Mouse (Mus musculus): Measurements from ENCODE around the gene Mttp.
"Not testable (repeated sequence)": the region's sequence is repeated elsewhere in the genome, so short reads cannot be mapped to it uniquely, and the experiment has no call there.

The Mttp gene

DNA sequence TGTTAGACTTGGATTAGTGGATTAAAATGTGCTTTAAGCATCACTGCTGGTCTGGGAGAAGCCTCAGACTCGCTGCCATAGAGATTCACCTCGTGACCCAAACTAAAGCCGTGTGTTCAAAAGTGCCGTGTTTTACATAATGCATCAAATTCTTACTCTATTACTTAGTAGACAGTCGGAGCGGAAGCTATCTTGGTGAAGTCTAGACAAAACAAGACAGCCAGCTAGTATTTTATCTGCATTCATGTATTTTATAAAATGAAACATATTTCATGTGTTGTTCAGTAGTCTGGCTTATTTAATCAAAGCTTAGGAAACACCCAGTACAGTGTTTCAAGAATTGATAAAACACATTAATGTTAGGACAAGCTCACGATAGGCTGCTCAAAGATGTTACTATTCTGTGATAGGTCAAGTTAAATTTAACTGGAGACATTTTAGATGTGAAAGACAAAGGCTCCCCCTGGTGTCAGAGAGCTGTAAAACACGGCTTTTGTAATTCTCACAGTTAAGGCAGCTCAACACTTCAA lies at the start of gene Mttp:
Gene Mttp, minus strand, starts transcription at position 327 of the 530 bp plus-strand sequence.
- peak; percentile 78 for DNase-seq (ENCODE audit: low spot score)

DNA sequence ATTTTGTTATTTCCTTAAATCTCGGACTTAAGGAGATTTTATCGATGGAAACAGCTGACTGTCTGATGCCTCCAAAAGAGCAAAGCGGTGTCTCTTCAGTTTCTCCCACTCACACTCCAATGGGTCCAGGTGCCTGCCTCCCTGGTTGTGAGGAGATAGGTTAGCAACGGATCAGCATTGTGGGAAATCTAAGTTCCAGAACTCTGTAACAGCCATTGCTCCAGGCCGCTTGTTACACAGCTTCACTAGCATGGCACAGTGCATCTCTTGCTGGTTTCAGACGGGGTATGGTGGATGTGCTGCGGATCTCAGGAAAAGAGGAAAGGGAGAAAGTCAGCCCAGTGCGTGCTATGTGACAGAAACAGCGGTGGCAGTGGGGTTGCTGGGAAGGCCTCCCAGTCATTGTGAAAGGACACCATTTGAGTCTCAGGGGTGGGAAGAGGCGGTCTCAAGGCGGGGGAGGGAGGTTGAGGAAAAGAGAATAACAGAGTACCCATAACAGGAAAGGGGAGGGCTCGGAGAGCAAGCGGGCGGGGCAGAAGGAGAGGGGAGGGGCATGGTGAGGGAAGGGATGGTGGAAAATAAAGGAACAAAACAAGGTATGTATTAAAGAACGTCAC lies 49.0 kb upstream of the Mttp start, which contains the start of gene 4930579F01Rik:
Gene 4930579F01Rik, minus strand, starts transcription at position 143 of the 620 bp plus-strand sequence.
- DNase-seq (ENCODE audit: low spot score) = no peak

GRCm38 (mm10) chr3:138192260-138192659 lies 47.5 kb upstream of the Mttp start:
- no peak for DNase-seq (ENCODE audit: low spot score)

GRCm38 (mm10) chr3:138185995-138186930 lies 41.5 kb upstream of the Mttp start:
- DNase-seq (ENCODE audit: low spot score) = no peak

DNA sequence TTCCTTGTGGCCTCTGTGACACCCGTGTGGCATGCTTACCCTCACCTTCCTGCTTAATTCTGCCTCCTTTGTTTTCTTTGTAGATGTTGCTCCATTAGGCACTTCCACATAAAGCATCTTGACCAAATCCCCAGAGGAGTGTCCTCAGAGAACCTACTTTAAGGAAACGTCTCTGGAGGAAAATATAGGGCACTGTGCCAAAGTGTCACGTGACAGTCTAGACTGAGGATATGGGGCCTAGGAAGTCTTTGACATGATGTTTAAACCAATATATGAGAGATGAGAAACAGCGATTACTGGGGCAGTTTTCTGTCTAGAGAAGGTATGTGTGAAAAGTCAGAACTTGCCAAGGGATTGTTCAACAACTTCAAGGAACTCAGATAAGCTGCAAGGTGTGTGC lies 40.5 kb upstream of the Mttp start:
- DNase-seq (ENCODE audit: low spot score) = peak; percentile 65

DNA sequence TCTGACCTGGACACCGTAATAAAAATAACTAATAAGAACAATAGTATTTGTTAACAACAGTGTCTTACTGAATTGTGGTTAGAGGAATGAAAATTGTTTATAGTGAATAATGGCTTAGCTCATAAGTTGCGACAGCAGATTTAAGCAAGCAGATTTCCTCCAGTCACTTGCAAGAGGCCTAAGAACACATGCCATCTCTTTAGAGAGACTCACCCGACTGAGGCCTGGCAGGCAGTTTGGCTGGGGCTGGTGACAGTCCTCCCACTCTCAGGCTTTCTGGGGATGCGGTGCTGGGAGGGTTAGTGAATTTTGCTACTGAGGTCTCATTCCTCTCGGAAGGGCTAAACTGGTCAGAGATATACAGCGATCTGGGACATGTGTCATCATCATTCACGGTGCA lies 38.6 kb upstream of the Mttp start:
- DNase-seq (ENCODE audit: low spot score) = no peak

GRCm38 (mm10) chr3:138182019-138182418 lies 37.3 kb upstream of the Mttp start:
- DNase-seq (ENCODE audit: low spot score) = no peak

DNA sequence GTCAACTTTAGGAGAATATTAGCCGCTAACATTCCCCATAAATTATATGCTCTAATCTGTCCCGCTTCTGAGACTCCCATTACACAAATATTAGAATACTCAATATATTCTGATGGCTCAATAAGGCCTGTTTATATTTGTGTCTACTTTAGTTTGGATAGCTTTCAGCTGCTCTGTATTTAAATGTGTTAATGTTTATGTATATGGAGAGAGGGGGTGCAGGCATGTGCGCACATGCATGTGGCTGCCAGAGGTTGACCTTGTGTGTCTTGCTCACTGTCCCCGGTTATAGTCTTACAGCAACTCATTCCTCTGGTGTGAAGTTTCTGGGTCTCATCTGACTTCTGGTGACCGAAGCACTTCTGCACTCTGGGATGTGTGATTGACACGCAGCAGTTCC lies 30.8 kb upstream of the Mttp start:
- DNase-seq (ENCODE audit: low spot score) = no peak

DNA sequence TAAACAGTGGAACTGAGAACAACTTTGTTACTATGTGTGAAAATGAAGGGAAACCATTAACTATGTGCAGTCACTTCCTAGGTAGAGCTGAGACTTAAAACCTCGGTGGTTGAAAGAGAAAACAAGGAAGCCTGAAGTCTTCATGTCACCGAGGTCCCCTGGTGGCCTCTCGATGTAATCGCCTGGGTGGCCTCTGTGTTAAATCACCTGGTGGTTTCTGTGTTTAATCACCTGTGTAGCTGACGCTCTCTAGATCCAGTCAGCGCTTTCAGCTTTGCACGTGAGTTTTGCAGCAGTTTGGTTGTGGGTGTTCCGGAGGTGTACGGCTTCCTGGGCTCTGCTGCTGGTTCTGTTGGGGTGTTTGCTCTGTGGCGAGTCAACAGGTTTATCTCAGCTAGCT lies 28.5 kb upstream of the Mttp start:
- DNase-seq (ENCODE audit: low spot score) = no peak

DNA sequence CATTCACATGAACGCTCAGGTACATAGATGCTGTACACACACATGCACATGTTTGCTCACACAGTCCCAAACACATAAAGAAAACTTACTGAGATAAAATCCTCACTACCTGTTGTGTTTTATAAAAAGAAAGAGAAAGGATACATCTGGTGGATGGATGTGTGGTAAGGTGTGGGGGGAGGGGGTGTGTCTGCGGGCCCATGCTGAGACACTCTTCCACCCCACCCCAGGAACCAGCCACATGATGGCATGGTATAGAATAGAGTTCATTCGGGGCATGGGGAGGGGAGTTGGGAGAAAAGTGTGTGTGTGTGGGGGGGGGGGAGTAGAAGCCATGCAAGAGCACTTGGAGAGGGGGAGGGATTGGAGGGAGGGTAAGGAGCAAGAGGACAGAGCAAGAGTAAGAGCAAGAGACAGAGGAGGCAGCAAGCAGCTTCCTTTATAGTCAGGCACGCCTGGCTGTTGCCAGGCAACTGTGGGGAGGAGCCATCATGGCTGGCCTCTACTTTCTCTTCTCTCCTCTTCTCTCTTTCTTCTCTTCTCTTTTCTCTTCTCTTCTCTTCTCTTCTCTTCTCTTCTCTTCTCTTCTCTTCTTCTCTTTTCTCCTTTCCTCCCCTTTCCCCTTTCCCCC lies 17.9 kb upstream of the Mttp start:
- no peak for DNase-seq (ENCODE audit: low spot score)

- DNase-seq (ENCODE audit: low spot score) = no peak
These were observed 16.9 kb upstream of the Mttp start for GRCm38 (mm10) chr3:138161623-138162022.

DNA sequence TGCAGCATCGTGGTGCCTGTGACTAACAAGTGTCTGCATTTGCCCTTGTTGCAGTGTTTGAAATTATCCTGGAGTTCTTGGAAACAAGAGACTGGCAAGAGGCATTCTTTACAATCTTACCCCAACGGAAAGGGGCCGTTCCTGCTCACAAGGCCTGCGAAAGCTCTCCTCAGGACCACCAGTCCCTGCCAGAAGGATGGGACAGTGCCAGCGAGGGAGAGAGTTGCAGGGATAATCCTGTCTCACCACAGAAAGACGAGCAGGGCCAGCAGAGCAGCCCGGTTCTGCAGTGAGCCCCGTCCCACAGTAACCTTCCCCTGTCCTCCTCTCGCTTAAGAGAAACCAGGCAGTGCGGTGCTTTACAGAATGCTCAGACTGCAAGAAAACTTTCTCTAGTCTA lies 11.9 kb upstream of the Mttp start:
- no peak for DNase-seq (ENCODE audit: low spot score)

DNA sequence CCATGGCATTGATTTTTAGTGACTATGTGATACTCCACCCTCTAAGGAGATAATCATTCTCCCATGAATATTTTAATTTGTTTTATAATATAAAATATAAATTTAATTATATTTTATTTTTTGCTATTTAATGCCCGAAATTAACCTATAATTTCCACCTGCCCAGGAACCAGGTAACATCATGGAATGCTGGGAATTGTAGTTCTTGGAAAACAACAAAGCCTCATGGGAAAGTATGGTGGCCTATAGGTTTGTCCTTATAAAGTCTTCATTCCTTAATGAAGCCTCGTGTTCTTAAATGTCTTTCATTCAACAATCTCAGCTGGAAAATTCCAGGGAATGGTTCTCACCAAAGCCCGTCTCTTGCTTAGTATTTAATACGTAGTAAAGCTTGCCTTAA lies 10.3 kb upstream of the Mttp start:
- DNase-seq (ENCODE audit: low spot score) = no peak

DNA sequence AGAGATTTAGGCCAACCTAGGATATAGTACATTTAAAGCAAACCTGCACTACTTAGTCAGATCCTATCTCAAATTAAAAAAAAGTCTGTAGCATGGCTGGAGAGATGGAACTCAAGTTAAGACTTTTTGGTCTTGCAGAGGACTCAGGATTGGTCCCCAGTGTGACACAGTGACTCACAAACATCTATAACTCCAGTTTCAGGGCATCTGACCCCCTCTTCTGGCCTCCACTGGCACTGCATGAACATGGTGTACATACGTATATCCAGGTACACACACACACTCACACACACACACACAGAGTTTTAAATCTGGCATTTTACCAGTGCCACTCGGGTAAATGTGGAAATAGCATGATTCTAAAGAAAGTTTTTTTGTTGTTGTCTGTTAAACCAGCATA lies 4.0 kb upstream of the Mttp start:
- DNase-seq (ENCODE audit: low spot score) = no peak

- DNase-seq (ENCODE audit: low spot score) = no peak
These were observed 617 bp downstream of the Mttp start for GRCm38 (mm10) chr3:138144060-138144641.

DNA sequence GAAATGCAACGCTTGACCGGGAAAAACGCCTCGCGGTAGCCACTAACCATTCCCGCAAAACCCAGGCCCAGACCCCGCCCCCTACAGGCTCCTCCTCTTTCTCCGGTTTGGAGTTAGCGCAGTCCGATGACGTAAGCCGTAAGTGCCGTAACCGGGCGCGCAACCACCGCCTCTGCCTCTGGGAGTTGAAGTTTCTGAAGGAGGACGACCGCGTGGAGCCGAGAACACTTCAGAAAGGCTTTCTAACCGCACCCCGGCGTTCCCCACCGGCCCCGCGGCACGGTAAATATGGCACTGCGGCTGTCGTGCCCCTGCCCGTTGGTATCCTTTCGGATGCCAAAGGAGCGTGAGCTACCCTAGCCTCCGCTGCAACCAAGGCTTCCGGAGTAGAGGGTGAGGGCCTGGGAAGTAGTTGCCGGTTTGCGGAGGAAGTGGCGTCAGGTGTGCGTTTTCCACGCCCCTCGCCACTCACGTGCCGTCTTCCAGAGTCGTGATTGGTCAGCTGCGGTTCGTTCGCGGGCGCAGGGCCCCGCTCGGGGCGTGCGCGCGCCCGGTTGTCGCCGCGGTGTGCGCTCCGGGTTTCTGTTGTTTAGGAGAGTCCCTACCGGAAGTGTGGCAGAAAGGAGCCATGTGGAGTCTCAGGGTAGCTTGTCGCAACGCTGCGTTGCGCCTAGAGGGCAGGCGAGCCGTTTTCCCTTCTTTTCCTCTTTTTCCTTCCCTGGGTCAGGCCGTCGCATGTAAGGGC lies 1.3 kb downstream of the Mttp start, which contains the start of gene Trmt10a:
Gene Trmt10a, plus strand, starts transcription at position 134 of the 745 bp plus-strand sequence.
- peak; percentile 99 for DNase-seq (ENCODE audit: low spot score)

DNA sequence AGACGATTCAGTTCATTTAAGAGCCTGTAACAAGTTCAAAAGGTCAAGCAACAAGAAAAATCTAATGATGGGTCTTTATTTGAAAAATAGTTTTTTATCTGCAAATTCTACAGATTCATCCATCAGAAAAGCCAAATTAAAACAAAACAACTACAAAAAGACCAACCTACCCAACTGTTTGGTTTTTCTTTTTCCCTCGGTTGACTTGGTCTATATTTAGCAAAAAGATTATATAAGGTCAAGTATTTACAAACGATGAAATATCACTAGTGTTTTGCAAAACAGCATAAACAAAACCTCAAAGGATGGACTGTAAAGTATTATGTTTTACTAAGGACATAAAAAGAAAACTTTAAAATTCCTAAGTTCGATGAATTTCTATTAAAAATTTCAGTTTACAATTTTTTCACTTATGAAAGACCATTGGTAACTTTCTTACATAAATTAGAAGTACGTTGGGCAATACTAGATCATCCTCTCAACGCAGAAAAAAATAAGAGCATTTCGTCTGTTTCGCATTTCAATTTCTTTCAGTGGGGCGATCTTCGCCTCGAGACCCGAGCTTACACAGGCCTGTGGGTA lies 1.9 kb downstream of the Mttp start:
- no peak for DNase-seq (ENCODE audit: low spot score)

DNA sequence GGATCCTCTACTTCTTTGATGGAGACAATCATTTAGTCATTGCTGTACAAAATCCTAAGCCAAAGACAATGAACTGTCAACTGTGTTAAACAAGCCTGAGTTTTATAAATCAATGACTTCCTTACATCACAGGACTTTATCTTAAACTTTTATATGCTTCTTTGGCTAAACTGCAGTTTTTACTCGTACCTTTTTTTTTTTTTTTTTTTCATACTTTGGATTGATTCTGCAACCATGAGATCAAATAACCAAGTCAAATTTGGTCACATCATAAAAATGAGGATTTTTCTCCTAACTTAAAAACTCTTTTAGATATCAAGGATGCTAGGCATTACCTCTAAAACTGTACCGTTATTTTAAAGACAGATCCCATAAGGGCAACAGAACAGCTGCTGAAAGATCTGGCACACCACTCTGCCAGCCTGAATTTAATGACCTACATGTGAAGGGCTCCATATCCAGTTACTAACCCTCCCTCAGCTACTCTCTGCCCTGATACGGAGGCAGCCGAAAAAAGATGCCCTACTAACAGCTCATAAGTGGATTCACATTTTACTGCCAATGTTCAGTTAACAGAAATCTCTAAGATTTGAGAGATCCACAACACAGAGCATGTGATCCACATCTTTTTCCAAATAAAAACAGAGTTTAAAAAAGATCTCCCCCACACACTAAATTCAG lies 2.6 kb downstream of the Mttp start:
- no peak for DNase-seq (ENCODE audit: low spot score)

GRCm38 (mm10) chr3:138139663-138140062 lies 5.1 kb downstream of the Mttp start:
- DNase-seq (ENCODE audit: low spot score) = no peak

- DNase-seq (ENCODE audit: low spot score) = not testable (repeated sequence)
These were observed 6.6 kb downstream of the Mttp start for GRCm38 (mm10) chr3:138138146-138138545.

All from urinary bladder, postnatal 14 days (tissue).